Comparison of ENCODE assay signal across 8 mouse cellular contexts in the genomic region with DNA sequence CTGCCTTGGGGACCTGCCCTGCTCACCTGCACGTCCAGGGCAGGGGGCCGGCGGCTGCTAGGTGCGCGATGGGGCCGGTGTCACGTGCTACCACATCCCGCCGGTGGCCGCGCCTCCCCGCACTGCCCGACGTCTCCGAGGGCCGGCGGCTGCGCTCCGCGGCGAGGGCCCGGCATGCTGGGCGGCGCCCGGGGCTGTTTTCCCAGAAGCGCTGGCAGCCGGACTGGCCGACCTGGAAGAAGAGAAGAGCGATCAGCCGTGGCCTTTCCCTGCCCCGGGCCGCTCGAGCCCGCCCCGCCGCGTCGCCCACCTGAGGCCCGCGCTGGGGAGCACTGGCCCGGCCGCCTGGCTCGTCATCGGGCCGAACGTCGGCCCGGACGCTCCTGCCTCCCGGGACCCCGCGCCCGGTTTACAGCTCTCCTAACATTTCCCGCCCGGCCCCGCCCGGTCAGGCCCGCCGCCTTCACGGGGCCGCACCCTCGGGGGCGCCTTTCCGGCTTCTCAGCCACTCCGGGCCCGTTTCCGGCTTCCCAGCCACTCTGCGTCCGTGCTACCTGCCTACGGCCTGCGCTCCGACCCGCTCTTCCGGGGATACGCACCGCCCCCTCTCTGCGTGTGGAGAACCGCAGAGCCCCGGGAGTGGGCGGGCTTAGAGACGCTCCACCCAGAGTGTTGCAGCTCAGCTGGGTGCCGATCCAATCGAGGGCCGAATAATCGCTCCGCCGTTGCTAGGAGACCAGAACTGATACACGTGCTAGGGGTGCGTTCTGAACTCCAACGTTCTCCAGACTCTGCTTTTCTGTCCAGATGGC. TPM values are rescaled to one million over a fixed set of nuclear protein-coding genes. Genes with fewer than 3 reads are reported as not detected.
A peak's percentile ranks its signal among the peaks of the same experiment; 100 is the strongest.
DNase-seq lines count a peak whose midpoint lies in the region; ATAC-seq and TF ChIP-seq lines count a peak whose summit lies in the region.

A gene (minus strand): TSS at position 645 of the 812 bp plus-strand sequence.

- peak within 1 kb of the TSS; percentile 100 for H3K4me3 ChIP-seq in heart, embryonic 12.5 days
- peak within 1 kb of the TSS; percentile 88 for H3K4me3 ChIP-seq in kidney, postnatal 0 days (replicated peaks; ENCODE audit: low read depth, low read length)
- peak within 1 kb of the TSS; percentile 93 for H3K4me3 ChIP-seq in liver, embryonic 11.5 days (ENCODE audit: low read depth, low read length)
- H3K4me3 ChIP-seq in stomach, embryonic 14.5 days (ENCODE audit: low read depth, low read length), result peak within 1 kb of the TSS; percentile 71

- peaks cover 14% of the 10 kb centered on the region for H3K4me1 ChIP-seq in heart, embryonic 12.5 days (replicated peaks)
- H3K4me1 ChIP-seq in kidney, postnatal 0 days (replicated peaks; ENCODE audit: insufficient read depth, low read length), result 0 out of 2 replicates have a peak, but pooled peaks cover 6% of the 10 kb centered on the region
- peaks cover 6% of the 10 kb centered on the region for H3K4me1 ChIP-seq in liver, embryonic 11.5 days (replicated peaks; ENCODE audit: control insufficient read depth, insufficient read depth, low read length)
- H3K4me1 ChIP-seq in stomach, embryonic 14.5 days (ENCODE audit: control insufficient read depth, insufficient read depth, low read length), result peaks cover 9% of the 10 kb centered on the region; the same call in 1 of the 2 replicates

- H3K36me3 ChIP-seq in heart, embryonic 12.5 days, result peaks cover 26% of the 10 kb centered on the region
- H3K36me3 ChIP-seq in kidney, postnatal 0 days (ENCODE audit: insufficient read depth, low read length), result peaks cover 17% of the 10 kb centered on the region
- H3K36me3 ChIP-seq in liver, embryonic 11.5 days (ENCODE audit: control insufficient read depth, insufficient read depth, low read length), result peaks cover 7% of the 10 kb centered on the region
- H3K36me3 ChIP-seq in stomach, embryonic 14.5 days (ENCODE audit: control insufficient read depth, insufficient read depth, low read length), result peaks cover 17% of the 10 kb centered on the region; the same call in 1 of the 2 replicates

- DNase-seq in CD4-positive helper T cell, adult 2 months (ENCODE audit: low read depth, low spot score), result peak; percentile 99
- DNase-seq in brain, embryonic 18.5 days (ENCODE audit: low read depth, low spot score), result peak; percentile 97
- DNase-seq in kidney, postnatal 0 days (ENCODE audit: low spot score), result peak; percentile 99
- DNase-seq in liver, embryonic 11.5 days (ENCODE audit: low spot score), result peak; percentile 96
- peak; percentile 98 for DNase-seq in naive thymus-derived CD4-positive, alpha-beta T cell, adult 2 months (ENCODE audit: low read depth)

- under 1% methylated on average over 90 of the region's 90 CpGs for WGBS in heart, embryonic 12.5 days
- WGBS in kidney, postnatal 0 days, result under 1% methylated on average over 86 of the region's 90 CpGs
- under 1% methylated on average over 77 of the region's 90 CpGs for WGBS in liver, embryonic 11.5 days
- WGBS in stomach, embryonic 14.5 days, result under 1% methylated on average over 87 of the region's 90 CpGs

- H3K9me3 ChIP-seq in heart, embryonic 12.5 days (replicated peaks), result no peaks in the 10 kb centered on the region
- H3K9me3 ChIP-seq in kidney, postnatal 0 days (replicated peaks; ENCODE audit: low read length), result no peaks in the 10 kb centered on the region
- no peaks in the 10 kb centered on the region for H3K9me3 ChIP-seq in liver, embryonic 11.5 days (ENCODE audit: control insufficient read depth, low read length)
- no peaks in the 10 kb centered on the region for H3K9me3 ChIP-seq in stomach, embryonic 14.5 days (ENCODE audit: control insufficient read depth, low read depth, low read length)

- peak within 1 kb of the TSS; percentile 95 for H3K9ac ChIP-seq in heart, embryonic 12.5 days
- H3K9ac ChIP-seq in kidney, postnatal 0 days (ENCODE audit: low read depth, low read length), result peak within 1 kb of the TSS; percentile 92
- H3K9ac ChIP-seq in liver, embryonic 11.5 days (ENCODE audit: low read depth, low read length), result peak within 1 kb of the TSS; percentile 91
- peak within 1 kb of the TSS; percentile 84 for H3K9ac ChIP-seq in stomach, embryonic 14.5 days (replicated peaks; ENCODE audit: low read depth, low read length)

- H3K27ac ChIP-seq in heart, embryonic 12.5 days (ENCODE audit: poor library complexity, severe bottlenecking), result peak within 1 kb of the TSS; percentile 81
- H3K27ac ChIP-seq in kidney, postnatal 0 days, result peak within 1 kb of the TSS; percentile 84
- peak within 1 kb of the TSS; percentile 90 for H3K27ac ChIP-seq in liver, embryonic 11.5 days (ENCODE audit: low read depth, low read length)
- H3K27ac ChIP-seq in stomach, embryonic 14.5 days (ENCODE audit: low read length), result peak within 1 kb of the TSS; percentile 82

- peak; percentile 99 for ATAC-seq in erythroid progenitor cell, adult 5-6 weeks (replicated peaks; ENCODE audit: low FRiP score, poor library complexity, severe bottlenecking)
- ATAC-seq in heart, embryonic 12.5 days (ENCODE audit: insufficient number of reproducible peaks, low FRiP score), result peak; percentile 99
- ATAC-seq in kidney, postnatal 0 days (replicated peaks; ENCODE audit: low FRiP score, low read depth), result peak; percentile 99
- peak; percentile 99 for ATAC-seq in liver, embryonic 11.5 days (replicated peaks; ENCODE audit: low FRiP score)
- peak; percentile 99 for ATAC-seq in stomach, embryonic 14.5 days (ENCODE audit: insufficient number of reproducible peaks, insufficient read depth, low FRiP score, low read depth)

- peak; percentile 66 for TF ChIP-seq CTCF in kidney, postnatal 0 days (IDR thresholded peaks at IDR 0.05; ENCODE audit: low read depth)

- peak within 1 kb of the TSS; percentile 95 for H3K4me2 ChIP-seq in heart, embryonic 12.5 days
- H3K4me2 ChIP-seq in kidney, postnatal 0 days (ENCODE audit: low read length), result peak within 1 kb of the TSS; percentile 91
- H3K4me2 ChIP-seq in liver, embryonic 11.5 days, result peak within 1 kb of the TSS; percentile 90
- peak within 1 kb of the TSS; percentile 79 for H3K4me2 ChIP-seq in stomach, embryonic 14.5 days (replicated peaks; ENCODE audit: low read depth, low read length)

- H3K27me3 ChIP-seq in heart, embryonic 12.5 days (replicated peaks), result 0 out of 2 replicates have a peak, but pooled peaks cover 4% of the 10 kb centered on the region
- no peaks in the 10 kb centered on the region for H3K27me3 ChIP-seq in kidney, postnatal 0 days (ENCODE audit: insufficient read depth, low read length)
- no peaks in the 10 kb centered on the region for H3K27me3 ChIP-seq in liver, embryonic 11.5 days (replicated peaks; ENCODE audit: control insufficient read depth, insufficient read depth, low read length)
- H3K27me3 ChIP-seq in stomach, embryonic 14.5 days (ENCODE audit: control insufficient read depth, insufficient read depth, low read length), result no peaks in the 10 kb centered on the region

RNA-seq across cellular contexts. Expression of the gene that starts here (rescaled TPM):
- total RNA-seq in erythroid progenitor cell, adult 5-6 weeks (2015; ENCODE audit: low replicate concordance), result 14.8 and 26.0 TPM in 2 replicates
- total RNA-seq in erythroid progenitor cell, adult 5-6 weeks (2017; ENCODE audit: low replicate concordance), result 22.2 and 37.8 TPM in 2 replicates
- polyA plus RNA-seq in heart, embryonic 12.5 days (2016; fragmentation: Nextera tagmentation; extraction: Ambion mirVana), result 17.2 and 18.6 TPM in 2 replicates
- polyA plus RNA-seq in kidney, postnatal 0 days (2015; fragmentation: Nextera tagmentation; extraction: Ambion mirVana), result 10.9 and 11.4 TPM in 2 replicates
- 16.4 and 17.9 TPM in 2 replicates for polyA plus RNA-seq in liver, embryonic 11.5 days (2014; fragmentation: Nextera tagmentation; extraction: Ambion mirVana)
- polyA plus RNA-seq in stomach, embryonic 14.5 days (2014; fragmentation: Nextera tagmentation; extraction: Ambion mirVana), result 22.1 and 23.4 TPM in 2 replicates

Comparison
In these comparisons a context has a peak if more than half of its experiments do, and no peak if none do; other contexts are left out.
1. Peak in every context shown above with its lines: DNase-seq, ATAC-seq, H3K4me3 ChIP-seq and H3K27ac ChIP-seq.